Mouse (Mus musculus) limb, embryonic 13.5 days (tissue): ENCODE measurements around the gene Pifo. TPM values are rescaled to one million over a fixed set of nuclear protein-coding genes. Genes with fewer than 3 reads are reported as not detected.
"Not testable (repeated sequence)": the region's sequence is repeated elsewhere in the genome, so short reads cannot be mapped to it uniquely, and the experiment has no call there.

ENCODE experiments used
- ATAC-seq: fragments of 200-750 bp; cut with Nextera tagmentation; 2 replicates; pipeline ENCODE4 v1.8.0; 2017; ENCODE audit warnings: low read depth, moderate number of reproducible peaks, moderate TSS enrichment; ENCODE audit not compliant: low FRiP score
- H3K27ac ChIP-seq: fragments of 300-500 bp; sonication (generic); 2 replicates; pipeline ENCODE4 v1.5.1; 2015; ENCODE audit warnings: inconsistent platforms, mild to moderate bottlenecking, moderate library complexity
- H3K27me3 ChIP-seq: fragments of 300-500 bp; sonication (generic); 2 replicates; pipeline ENCODE4 v1.6.1; 2015; ENCODE audit warnings: mild to moderate bottlenecking, inconsistent platforms
- H3K36me3 ChIP-seq: fragments of 300-500 bp; sonication (generic); 2 replicates; pipeline ENCODE4 v1.6.1; 2015; ENCODE audit warnings: inconsistent platforms, mild to moderate bottlenecking, moderate library complexity
- H3K4me1 ChIP-seq: fragments of 300-500 bp; sonication (generic); 2 replicates; pipeline ENCODE4 v1.6.1; 2015; ENCODE audit warnings: inconsistent platforms
- H3K4me2 ChIP-seq: fragments of 300-500 bp; sonication (generic); replicated peaks from 2 replicates; pipeline ENCODE4 v1.6.1; 2015; ENCODE audit warnings: inconsistent platforms, mild to moderate bottlenecking, moderate library complexity
- H3K4me3 ChIP-seq: fragments of 300-500 bp; sonication (generic); 2 replicates; pipeline ENCODE4 v1.5.1; 2015; ENCODE audit warnings: moderate library complexity, mild to moderate bottlenecking, inconsistent platforms
- H3K9ac ChIP-seq: fragments of 300-500 bp; sonication (generic); 2 replicates; pipeline ENCODE4 v1.6.1; 2015; ENCODE audit warnings: mild to moderate bottlenecking, inconsistent platforms
- H3K9me3 ChIP-seq: fragments of 300-500 bp; sonication (generic); 2 replicates; pipeline ENCODE4 v1.6.1; 2016; ENCODE audit warnings: inconsistent platforms
- WGBS: fragments of 180-500 bp; shearing (Covaris S2); methylation state at CpG from one replicate; pipeline ENCODE4 v1.1.7; 2015; 5-methylcytosine and 5-hydroxymethylcytosine counted together
- polyA plus RNA-seq: library from polyadenylated mRNA; unstranded; fragments of >200 nt; fragmentation: Nextera tagmentation; extraction: Ambion mirVana; gene quantifications from 2 replicates; pipeline ENCODE4 v1.2.1, GENCODE M21; 2015

Pifo gene
- polyA plus RNA-seq, 1 experiment from 2014 or later = not detected

DNA sequence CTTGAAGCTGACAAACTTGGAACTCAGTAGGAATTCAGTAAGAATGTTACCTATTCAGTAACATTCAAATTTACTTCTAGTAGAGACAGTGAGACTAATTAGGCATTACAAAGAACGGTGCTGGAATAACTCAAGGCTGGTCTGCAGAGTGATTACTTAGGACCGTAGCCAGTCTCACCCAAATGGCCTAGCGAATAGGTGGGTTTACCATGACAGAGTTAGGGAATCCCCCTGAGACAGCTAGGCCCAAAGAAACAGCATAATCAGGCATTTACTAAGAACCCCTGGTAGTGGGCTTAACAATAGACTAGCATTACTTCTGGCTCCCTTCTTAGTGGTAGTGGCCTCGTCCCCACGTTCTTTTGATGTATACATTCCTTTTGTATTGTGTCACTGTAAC is 24.8 kb downstream of the Pifo start:
- not testable (repeated sequence) for H3K4me2 ChIP-seq, H3K27me3 ChIP-seq, H3K4me1 ChIP-seq, H3K9ac ChIP-seq, H3K4me3 ChIP-seq, ATAC-seq, H3K27ac ChIP-seq, H3K36me3 ChIP-seq, H3K9me3 ChIP-seq
- 59% methylated on average over 5 of the region's 5 CpGs for WGBS

DNA sequence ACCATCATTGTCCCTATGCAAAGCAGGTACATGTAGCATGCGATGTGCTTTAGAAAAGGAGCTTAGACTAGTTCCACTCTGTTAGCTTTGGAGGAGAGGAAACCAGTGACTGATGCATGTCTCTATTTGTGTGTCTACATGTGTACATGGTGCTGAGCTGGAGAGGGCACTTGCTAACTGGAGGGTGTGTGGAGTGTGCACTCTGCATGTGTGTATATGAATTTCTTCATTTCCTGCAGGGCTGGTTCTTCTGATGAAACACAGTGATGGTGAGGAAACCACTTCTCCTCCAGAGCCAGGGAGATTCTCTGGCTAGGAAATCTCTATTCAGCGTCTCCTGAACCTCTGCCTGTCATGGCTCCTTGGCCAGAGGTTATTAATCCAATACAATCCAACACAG is 40.3 kb downstream of the Pifo start:
- Histone ChIP-seq H3K27ac (no peak overlapping the region), H3K4me1 (no peaks in the 10 kb centered on the region), H3K9ac (no peak overlapping the region), H3K36me3 (peaks cover 16% of the 10 kb centered on the region), H3K4me2 (no peak overlapping the region), H3K4me3 (no peak overlapping the region), H3K27me3 (no peaks in the 10 kb centered on the region), H3K9me3 (no peaks in the 10 kb centered on the region)
- 79% methylated on average over 2 of the region's 2 CpGs for WGBS
- no peak for ATAC-seq

DNA sequence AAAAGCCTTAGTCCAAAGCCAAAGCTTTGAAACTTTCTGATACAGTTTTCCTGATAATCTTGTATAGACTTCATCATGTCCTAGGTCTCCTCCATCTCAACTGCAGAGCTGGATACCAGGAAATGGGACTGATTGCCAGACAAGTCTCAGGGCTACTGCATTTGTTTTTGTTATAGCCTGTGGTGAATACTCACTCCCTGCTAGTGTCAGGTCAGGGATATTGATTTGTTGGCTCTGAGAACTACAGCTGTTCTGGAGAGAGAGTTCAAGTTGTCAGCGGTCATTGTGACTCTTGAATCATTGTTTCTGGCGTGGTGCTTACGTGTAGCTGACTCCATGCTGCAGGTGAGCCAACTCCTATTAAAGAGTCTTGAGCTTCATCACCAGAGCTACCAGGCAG is 41.0 kb downstream of the Pifo start, which contains the start of gene Ovgp1:
Gene Ovgp1 (plus strand): TSS at position 301 of the 400 bp plus-strand sequence.
- Histone ChIP-seq H3K36me3 (peaks cover 24% of the 10 kb centered on the region), H3K4me3 (no peak within 1 kb of the TSS), H3K27me3 (no peaks in the 10 kb centered on the region), H3K4me1 (no peaks in the 10 kb centered on the region), H3K9ac (no peak within 1 kb of the TSS), H3K27ac (no peak within 1 kb of the TSS), H3K9me3 (no peaks in the 10 kb centered on the region), H3K4me2 (no peak within 1 kb of the TSS)
- no peak for ATAC-seq
- 87% methylated on average over 3 of the region's 3 CpGs for WGBS

DNA sequence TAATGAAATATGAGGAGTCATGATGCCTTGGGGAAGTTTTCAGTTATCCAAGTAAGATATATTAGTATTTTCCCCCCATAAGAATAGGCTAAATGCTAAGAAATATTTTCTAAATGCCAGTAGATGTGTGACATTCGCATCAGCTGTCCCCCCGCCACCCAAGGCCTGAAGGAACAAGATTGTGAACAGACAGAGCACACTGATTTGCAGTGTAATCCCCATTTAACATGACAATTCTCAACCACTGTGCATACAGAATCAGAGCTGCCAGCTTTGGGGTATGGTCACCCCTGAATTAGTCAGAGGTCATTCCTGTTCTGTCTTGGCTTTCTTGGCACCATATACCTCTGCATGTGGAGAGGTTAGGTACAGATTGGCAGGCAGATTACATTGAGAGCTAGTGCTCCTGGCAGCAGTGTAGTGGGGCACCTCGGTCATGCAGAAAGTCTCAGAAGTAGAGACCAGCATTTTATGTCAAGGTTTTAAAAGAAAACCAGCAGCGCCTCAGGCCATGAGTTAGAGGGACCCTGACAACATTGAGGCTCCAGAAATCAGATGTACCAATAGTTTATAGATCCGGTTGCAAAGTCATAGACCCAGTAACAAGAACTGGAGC is 42.5 kb downstream of the Pifo start:
- H3K27ac ChIP-seq = no peak overlapping the region
- H3K27me3 ChIP-seq = no peaks in the 10 kb centered on the region
- H3K9ac ChIP-seq = no peak overlapping the region
- H3K4me3 ChIP-seq = no peak overlapping the region
- WGBS = 80% methylated on average over 5 of the region's 5 CpGs
- no peak for ATAC-seq
- no peaks in the 10 kb centered on the region for H3K9me3 ChIP-seq
- peaks cover 38% of the 10 kb centered on the region for H3K36me3 ChIP-seq
- H3K4me1 ChIP-seq = no peaks in the 10 kb centered on the region
- no peak overlapping the region for H3K4me2 ChIP-seq

DNA sequence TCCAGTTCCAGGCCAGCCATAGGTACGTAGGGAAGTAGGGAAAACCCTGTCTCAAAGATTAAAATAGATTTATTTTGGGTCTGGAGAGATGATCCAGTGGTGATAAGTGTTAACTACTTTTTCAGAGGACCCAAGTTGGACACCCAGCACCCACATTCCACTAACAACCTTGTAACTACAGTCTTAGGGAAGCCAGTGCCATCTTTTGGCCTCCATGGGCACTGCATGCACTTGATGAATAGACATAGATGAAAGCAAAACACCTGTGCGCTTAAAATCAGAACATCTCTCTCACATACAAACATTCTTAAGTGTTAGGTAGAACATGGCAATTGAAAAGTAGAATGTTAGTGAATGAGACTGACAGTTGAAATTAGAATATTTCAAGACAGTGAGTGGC is 53.7 kb downstream of the Pifo start:
- H3K36me3 ChIP-seq = peaks cover 58% of the 10 kb centered on the region

DNA sequence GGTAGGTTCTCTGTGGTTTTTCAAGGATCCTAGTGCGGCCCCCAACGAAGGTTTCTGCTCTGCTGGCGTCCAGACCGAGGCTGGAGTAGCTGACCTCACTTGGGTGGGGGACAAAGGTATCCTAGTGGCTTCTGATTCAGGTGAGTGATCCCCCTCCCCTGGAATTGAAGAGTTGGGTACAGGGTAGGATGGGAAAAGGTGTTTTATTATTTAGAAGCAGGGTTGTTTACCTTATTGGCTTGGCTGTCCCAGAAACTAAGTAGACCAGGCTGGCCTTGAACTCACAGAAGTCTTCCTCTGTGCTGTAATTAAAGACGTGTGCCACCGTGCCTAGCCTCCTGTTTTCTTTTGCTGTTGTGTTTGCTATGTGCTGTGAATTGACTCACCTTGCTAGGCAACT is 54.4 kb downstream of the Pifo start, which contains the start of gene Atp5f1:
Gene Atp5f1 (minus strand): TSS at position 101 of the 400 bp plus-strand sequence.
- H3K27me3 ChIP-seq = no peaks in the 10 kb centered on the region
- peaks cover 32% of the 10 kb centered on the region for H3K4me1 ChIP-seq
- ATAC-seq = no peak
- 4% methylated on average over 6 of the region's 6 CpGs for WGBS
- peak within 1 kb of the TSS; percentile 95 for H3K4me3 ChIP-seq
- H3K27ac ChIP-seq = peak within 1 kb of the TSS; percentile 79
- peaks cover 53% of the 10 kb centered on the region for H3K36me3 ChIP-seq
- H3K9me3 ChIP-seq = no peaks in the 10 kb centered on the region; the same call in 1 of the 2 replicates
- H3K9ac ChIP-seq = peak within 1 kb of the TSS; percentile 96
- peak within 1 kb of the TSS; percentile 89 for H3K4me2 ChIP-seq

More for the DNA sequence above, 53.7 kb downstream of the Pifo start:
- no peaks in the 10 kb centered on the region; the same call in 1 of the 2 replicates for H3K9me3 ChIP-seq
- no peak for ATAC-seq
- peak overlapping the region; percentile 95; the same call in 1 of the 2 replicates for H3K4me3 ChIP-seq
- H3K27ac ChIP-seq = no peak overlapping the region
- no peaks in the 10 kb centered on the region for H3K27me3 ChIP-seq
- H3K9ac ChIP-seq = peak overlapping the region; percentile 95; the same call in 1 of the 2 replicates
- peak overlapping the region; percentile 89 for H3K4me2 ChIP-seq
- peaks cover 32% of the 10 kb centered on the region for H3K4me1 ChIP-seq
- 100% methylated on average over 2 of the region's 2 CpGs for WGBS

DNA sequence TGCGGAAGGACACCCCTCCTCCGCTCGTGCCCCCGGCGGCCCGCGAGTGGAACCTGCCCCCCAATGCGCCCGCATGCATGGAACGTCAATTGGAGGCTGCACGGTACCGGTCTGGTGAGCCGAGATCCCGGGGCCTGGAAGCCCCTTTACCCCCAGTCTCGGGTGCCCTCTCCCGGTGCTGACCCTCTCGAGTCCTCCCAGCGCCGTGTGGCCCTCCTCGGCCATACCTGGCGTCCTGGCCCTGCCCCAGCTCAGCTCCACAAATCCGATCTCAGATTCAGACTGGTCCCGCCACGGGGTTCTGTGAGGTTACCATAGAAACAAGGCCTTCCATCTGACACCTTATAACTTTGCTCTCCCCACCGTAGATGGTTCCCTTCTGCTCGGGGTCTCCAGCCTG is 54.9 kb downstream of the Pifo start:
- Histone ChIP-seq H3K9me3 (no peaks in the 10 kb centered on the region; the same call in 1 of the 2 replicates), H3K9ac (peak overlapping the region; percentile 95), H3K4me1 (peaks cover 32% of the 10 kb centered on the region), H3K27ac (peak overlapping the region; percentile 79; the same call in 1 of the 2 replicates), H3K4me3 (peak overlapping the region; percentile 95), H3K4me2 (peak overlapping the region; percentile 89), H3K27me3 (no peaks in the 10 kb centered on the region), H3K36me3 (peaks cover 53% of the 10 kb centered on the region)
- WGBS = under 1% methylated on average over 26 of the region's 26 CpGs
- ATAC-seq = peak; percentile 80

DNA sequence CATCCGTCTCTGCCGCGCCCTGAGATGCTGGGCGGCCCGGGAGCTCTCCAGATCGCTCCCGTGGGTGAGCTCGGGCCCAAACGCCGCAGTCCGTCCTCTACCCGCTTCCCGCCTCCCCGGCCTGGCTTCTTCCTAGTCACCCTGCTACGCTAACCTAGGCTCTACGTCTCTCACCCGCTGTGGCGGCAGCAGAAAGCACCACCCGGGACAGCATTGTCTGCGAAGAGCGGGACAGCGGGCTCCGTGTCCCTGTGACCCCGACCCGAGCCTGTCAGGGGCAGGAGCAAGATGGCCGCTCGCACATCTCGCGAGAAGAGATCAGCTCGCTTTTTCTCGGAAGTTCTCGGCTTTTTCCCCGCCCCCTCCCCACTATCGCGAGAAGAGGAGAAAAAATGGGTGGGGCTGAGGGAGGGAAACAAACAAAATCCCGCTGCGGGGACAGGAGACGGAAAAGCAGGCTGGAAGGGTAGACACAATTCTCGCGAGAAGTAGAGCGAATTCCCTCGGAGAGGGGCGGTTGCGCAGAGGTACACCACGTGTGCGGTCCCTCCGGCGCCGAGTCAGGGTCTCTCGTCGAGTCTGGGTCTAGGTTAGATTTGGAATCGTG is 55.4 kb downstream of the Pifo start, which contains the start of gene Wdr77:
Gene Wdr77 (plus strand): TSS at position 396 of the 607 bp plus-strand sequence.
- peaks cover 48% of the 10 kb centered on the region for H3K36me3 ChIP-seq

DNA sequence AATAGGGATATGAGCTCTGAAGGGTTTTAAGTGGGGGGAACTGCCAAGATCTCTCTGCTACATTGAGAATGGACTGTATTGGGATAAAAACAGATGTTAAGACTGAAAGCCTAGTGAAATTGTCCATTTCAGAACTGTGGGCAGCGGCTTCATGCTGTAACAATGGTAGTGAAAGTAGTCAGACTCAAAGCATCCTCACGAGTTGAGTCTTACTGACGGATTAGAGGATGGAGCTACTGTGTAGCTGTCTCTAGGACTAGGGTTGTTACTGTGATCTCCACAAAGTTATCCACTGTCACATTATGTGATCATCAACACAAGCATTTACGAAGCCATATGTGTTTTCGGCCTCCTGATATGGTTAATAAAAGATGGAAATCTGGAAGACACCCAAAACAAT is 56.2 kb downstream of the Pifo start:
- Histone ChIP-seq H3K9ac (peak overlapping the region; percentile 96), H3K27me3 (no peaks in the 10 kb centered on the region), H3K9me3 (no peaks in the 10 kb centered on the region; the same call in 1 of the 2 replicates), H3K4me2 (peak overlapping the region; percentile 87), H3K27ac (no peak overlapping the region), H3K4me1 (peaks cover 32% of the 10 kb centered on the region), H3K36me3 (peaks cover 43% of the 10 kb centered on the region), H3K4me3 (peak overlapping the region; percentile 95)
- 51% methylated on average over 5 of the region's 5 CpGs for WGBS
- no peak for ATAC-seq

More for the DNA sequence above, 55.4 kb downstream of the Pifo start, which contains the start of gene Wdr77:
- peak within 1 kb of the TSS; percentile 79 for H3K27ac ChIP-seq
- under 1% methylated on average over 52 of the region's 52 CpGs for WGBS
- ATAC-seq = peak; percentile 97
- peak within 1 kb of the TSS; percentile 95 for H3K4me3 ChIP-seq
- peak within 1 kb of the TSS; percentile 96 for H3K9ac ChIP-seq
- no peaks in the 10 kb centered on the region for H3K27me3 ChIP-seq
- H3K4me1 ChIP-seq = peaks cover 32% of the 10 kb centered on the region
- peak within 1 kb of the TSS; percentile 89 for H3K4me2 ChIP-seq
- H3K9me3 ChIP-seq = no peaks in the 10 kb centered on the region; the same call in 1 of the 2 replicates

DNA sequence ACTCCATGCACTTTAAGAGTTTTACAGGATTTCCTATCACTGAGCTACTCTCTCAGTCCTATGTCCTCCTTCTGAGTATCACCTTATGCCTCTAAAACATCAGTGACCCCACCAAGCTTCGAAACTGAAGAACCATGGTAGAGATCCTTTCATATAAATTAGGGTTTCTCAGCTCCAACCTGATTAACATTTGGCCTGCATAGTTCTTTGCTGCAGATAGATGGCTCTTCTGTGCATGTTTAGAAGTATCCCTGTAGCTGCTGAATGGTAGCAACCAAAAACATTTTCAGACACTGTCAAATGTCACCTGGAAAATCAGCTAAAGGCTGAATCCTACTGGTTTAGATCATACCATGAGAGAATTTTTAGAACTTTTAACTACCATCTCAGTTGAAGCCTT is 57.2 kb downstream of the Pifo start:
- Histone ChIP-seq H3K9ac (peak overlapping the region; percentile 96; the same call in 1 of the 2 replicates), H3K4me2 (peak overlapping the region; percentile 87; the same call in 1 of the 2 replicates)
- 91% methylated on average over 1 of the region's 1 CpGs for WGBS

DNA sequence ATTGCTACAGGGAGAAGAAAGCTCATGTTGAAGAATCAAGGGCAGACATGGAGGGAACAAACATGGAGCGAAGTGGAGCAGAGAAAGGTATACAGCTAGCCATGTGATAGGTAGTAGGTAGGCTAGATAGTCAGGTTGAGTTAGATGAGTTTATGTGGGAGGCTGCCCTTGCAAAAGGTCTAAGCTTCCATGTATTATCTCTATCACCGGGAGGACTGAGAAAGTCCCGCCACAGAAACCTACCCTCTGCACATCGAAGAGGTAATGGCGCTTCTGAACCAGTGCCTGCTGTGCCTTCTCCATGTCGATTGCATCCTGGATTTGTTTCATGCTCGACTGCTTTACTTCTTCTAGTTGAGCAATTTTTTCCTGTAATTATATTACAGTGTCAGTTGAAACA is 63.1 kb downstream of the Pifo start:
- WGBS = 97% methylated on average over 7 of the region's 7 CpGs
- ATAC-seq = no peak

More for the DNA sequence above, 57.2 kb downstream of the Pifo start:
- no peak for ATAC-seq
- no peak overlapping the region for H3K27ac ChIP-seq
- no peaks in the 10 kb centered on the region for H3K27me3 ChIP-seq
- peaks cover 43% of the 10 kb centered on the region for H3K36me3 ChIP-seq
- H3K9me3 ChIP-seq = no peaks in the 10 kb centered on the region; the same call in 1 of the 2 replicates
- no peak overlapping the region for H3K4me3 ChIP-seq
- H3K4me1 ChIP-seq = peaks cover 32% of the 10 kb centered on the region

More for the DNA sequence above, 63.1 kb downstream of the Pifo start:
- H3K36me3 ChIP-seq = peaks cover 69% of the 10 kb centered on the region
- H3K9ac ChIP-seq = no peak overlapping the region
- no peak overlapping the region for H3K27ac ChIP-seq
- no peak overlapping the region for H3K4me3 ChIP-seq
- H3K9me3 ChIP-seq = no peaks in the 10 kb centered on the region
- H3K4me1 ChIP-seq = 0 out of 2 replicates have a peak, but pooled peaks cover 2% of the 10 kb centered on the region
- H3K4me2 ChIP-seq = no peak overlapping the region
- H3K27me3 ChIP-seq = no peaks in the 10 kb centered on the region
